Mouse (Mus musculus) adrenal gland, postnatal 0 days (tissue): Measurements from ENCODE around the gene Pskh1. TPM values are rescaled to one million over a fixed set of nuclear protein-coding genes. Genes with fewer than 3 reads are reported as not detected.

Experiments used
- microRNA-seq: library from miRNA; unstranded; fragments of <30 nt; microRNA quantifications from one replicate; pipeline ENCODE4, GENCODE M21; 2016; ENCODE audit warnings: borderline replicate concordance; ENCODE audit not compliant: insufficient number of aligned reads
- polyA plus RNA-seq: library from polyadenylated mRNA; unstranded; fragments of >200 nt; fragmentation: Nextera tagmentation; extraction: Ambion mirVana; gene quantifications from 2 replicates; pipeline ENCODE4 v1.2.1, GENCODE M21; 2015

Pskh1 gene
- 20.7 and 26.6 TPM in 2 replicates for polyA plus RNA-seq

GRCm38 (mm10) chr8:105900180-105900940 is at the start of gene Pskh1:
Pskh1 (plus strand) TSS chr8:105900441.

GRCm38 (mm10) chr8:105853178-105853577 is 47.1 kb upstream of the Pskh1 start, which contains the start of gene Cenpt:
Cenpt (minus strand) TSS chr8:105853278.

GRCm38 (mm10) chr8:105854715-105855216 is 45.5 kb upstream of the Pskh1 start, which contains the start of gene Thap11:
Thap11 (plus strand) TSS chr8:105855132.

GRCm38 (mm10) chr8:105860143-105860981 is 39.9 kb upstream of the Pskh1 start, which contains the start of gene Nutf2:
Nutf2 (plus strand) TSS chr8:105860580.

GRCm38 (mm10) chr8:105880754-105881520 is 19.3 kb upstream of the Pskh1 start, which contains the start of gene Edc4:
Edc4 (plus strand) TSS chr8:105880881.

GRCm38 (mm10) chr8:105893339-105893738 is 6.9 kb upstream of the Pskh1 start, which contains the start of gene Nrn1l:
Nrn1l (plus strand) TSS chr8:105893567.

GRCm38 (mm10) chr8:105933762-105934161 is 33.5 kb downstream of the Pskh1 start, which contains the start of gene Ctrl:
Ctrl (minus strand) TSS chr8:105933862.

GRCm38 (mm10) chr8:105938306-105938669 is 38.0 kb downstream of the Pskh1 start, which contains the start of gene Psmb10:
Psmb10 (minus strand) TSS chr8:105938444.

GRCm38 (mm10) chr8:105943321-105943739 is 43.1 kb downstream of the Pskh1 start, which contains the start of gene Lcat:
Lcat (minus strand) TSS chr8:105943382.

GRCm38 (mm10) chr8:105965905-105966341 is 65.7 kb downstream of the Pskh1 start, which contains the start of gene Slc12a4:
Slc12a4 (minus strand) TSS chr8:105966097.

GRCm38 (mm10) chr8:105979325-105979724 is 79.1 kb downstream of the Pskh1 start, which contains the start of gene Dpep3:
Dpep3 (minus strand) TSS chr8:105979429.

Small RNAs within 50 kb of the gene (microRNA-seq; reads per million reads assigned to microRNA genes)
- gene Mir7074: not detected

Other genes with a start within 250 kb of the Pskh1 start
- 2.6 and 5.1 TPM in 2 replicates for gene Carmil2, start 214.2 kb upstream of the Pskh1 start, polyA plus RNA-seq
- gene Acd, start 199.3 kb upstream of the Pskh1 start, polyA plus RNA-seq: 29.3 and 36.4 TPM in 2 replicates
- gene Pard6a, start 199.3 kb upstream of the Pskh1 start, polyA plus RNA-seq: 18.6 and 19.0 TPM in 2 replicates
- 0.12 TPM in 1 of 2 replicates, not detected in the other for gene 4933405L10Rik, start 192.8 kb upstream of the Pskh1 start, polyA plus RNA-seq
- 7.5 and 8.4 TPM in 2 replicates for gene Enkd1, start 192.2 kb upstream of the Pskh1 start, polyA plus RNA-seq
- gene Gfod2, start 141.8 kb upstream of the Pskh1 start, polyA plus RNA-seq: 8.5 and 9.6 TPM in 2 replicates
- 6.8 and 10.9 TPM in 2 replicates for gene Ranbp10, start 73.1 kb upstream of the Pskh1 start, polyA plus RNA-seq
- gene Tsnaxip1, start 72.7 kb upstream of the Pskh1 start, polyA plus RNA-seq: not detected in 2 replicates
- gene Cenpt, start 47.2 kb upstream of the Pskh1 start, polyA plus RNA-seq: 16.6 and 19.3 TPM in 2 replicates
- 51.8 and 59.6 TPM in 2 replicates for gene Thap11, start 45.3 kb upstream of the Pskh1 start, polyA plus RNA-seq
- gene Nutf2, start 39.9 kb upstream of the Pskh1 start, polyA plus RNA-seq: 101 and 117 TPM in 2 replicates
- 15.2 and 20.9 TPM in 2 replicates for gene Edc4, start 19.6 kb upstream of the Pskh1 start, polyA plus RNA-seq
- gene Nrn1l, start 6.9 kb upstream of the Pskh1 start, polyA plus RNA-seq: 0.32 and 1.0 TPM in 2 replicates
- 0.88 and 1.1 TPM in 2 replicates for gene Ctrl, start 33.4 kb downstream of the Pskh1 start, polyA plus RNA-seq
- gene Psmb10, start 38.0 kb downstream of the Pskh1 start, polyA plus RNA-seq: 96.9 and 99.9 TPM in 2 replicates
- gene Lcat, start 42.9 kb downstream of the Pskh1 start, polyA plus RNA-seq: 6.5 and 7.3 TPM in 2 replicates
- gene Slc12a4, start 65.7 kb downstream of the Pskh1 start, polyA plus RNA-seq: 15.6 and 22.9 TPM in 2 replicates
- 0.11 TPM in 1 of 2 replicates, not detected in the other for gene Dpep3, start 79.0 kb downstream of the Pskh1 start, polyA plus RNA-seq
- 8.6 and 12.1 TPM in 2 replicates for gene Dus2, start 90.9 kb downstream of the Pskh1 start, polyA plus RNA-seq
- gene Dpep2nb, start 105.5 kb downstream of the Pskh1 start, polyA plus RNA-seq: 0.16 TPM in 1 of 2 replicates, not detected in the other
- 12.6 and 16.5 TPM in 2 replicates for gene Ddx28, start 111.4 kb downstream of the Pskh1 start, polyA plus RNA-seq
- 2.5 and 4.6 TPM in 2 replicates for gene Nfatc3, start 158.4 kb downstream of the Pskh1 start, polyA plus RNA-seq
- gene Esrp2, start 236.5 kb downstream of the Pskh1 start, polyA plus RNA-seq: 1.5 and 1.6 TPM in 2 replicates
- 10.2 and 10.5 TPM in 2 replicates for gene Pla2g15, start 250.0 kb downstream of the Pskh1 start, polyA plus RNA-seq